Mouse (Mus musculus) effector memory CD4-positive, alpha-beta T cell, adult 7 months (primary cell): Measurements from ENCODE around the gene Gm10234. TPM values are rescaled to one million over a fixed set of nuclear protein-coding genes. Genes with fewer than 3 reads are reported as not detected.

Source experiments
- polyA plus RNA-seq: library from polyadenylated mRNA; unstranded; fragments of 100-300 nt; shearing (Covaris generic); gene quantifications from one replicate; pipeline ENCODE4 v1.2.1, GENCODE M21; 2017

Gm10234 gene
- not detected for polyA plus RNA-seq

DNA sequence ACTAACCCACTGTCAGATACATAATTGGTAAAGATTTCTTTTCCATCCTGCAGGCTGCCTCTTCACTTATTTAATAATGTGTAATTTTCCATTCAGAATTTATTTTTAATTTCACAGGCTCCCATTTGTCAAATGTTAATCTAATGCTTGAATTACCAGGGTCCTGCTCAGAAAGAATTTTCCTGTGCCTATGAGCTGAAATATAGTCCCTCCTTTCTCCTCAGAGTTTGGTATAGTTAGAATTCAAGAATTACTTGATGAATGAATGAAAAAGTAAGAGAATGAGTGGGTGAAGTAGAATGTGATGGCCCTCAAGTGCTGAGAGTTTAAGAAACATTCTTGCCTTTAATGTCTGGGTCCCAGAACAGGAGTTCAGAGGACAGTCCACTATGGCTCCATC lies at the start of gene Gm10234:
Gene Gm10234 (plus strand): TSS at position 301 of the 400 bp plus-strand sequence.

Other genes starting within 250 kb of the Gm10234 start
- 4.1 TPM for gene Kbtbd8, start 204.9 kb upstream of the Gm10234 start, polyA plus RNA-seq